Mouse (Mus musculus) heart, postnatal 4 days (tissue): ENCODE measurements around the gene Ralgps1. TPM values are rescaled to one million over a fixed set of nuclear protein-coding genes. Genes with fewer than 3 reads are reported as not detected.

Experiments used
- DNase-seq: peaks from one replicate; pipeline ENCODE4 v3.0.0; 2021
- total RNA-seq, 2 experiments: library from RNA; stranded (reverse); gene quantifications; 2 replicates each; pipeline ENCODE4 v1.2.3; 2021

Ralgps1 gene
- total RNA-seq, 2 experiments from 2014 or later = 8.7 to 8.8 TPM

GRCm38 (mm10) chr2:33274719-33275490 is 96.4 kb downstream of the Ralgps1 start:
- no peak for DNase-seq

- peak; percentile 52 for DNase-seq
These were observed 98.4 kb downstream of the Ralgps1 start for GRCm38 (mm10) chr2:33272665-33273439.

GRCm38 (mm10) chr2:33271511-33271910 is 99.8 kb downstream of the Ralgps1 start:
- DNase-seq = no peak

- no peak for DNase-seq
These were observed 100.7 kb downstream of the Ralgps1 start for GRCm38 (mm10) chr2:33270569-33270968.

GRCm38 (mm10) chr2:33269132-33269493 is 102.2 kb downstream of the Ralgps1 start:
- DNase-seq = no peak

GRCm38 (mm10) chr2:33268384-33269131 is 102.7 kb downstream of the Ralgps1 start:
- DNase-seq = no peak

GRCm38 (mm10) chr2:33267075-33267474 is 104.2 kb downstream of the Ralgps1 start:
- DNase-seq = no peak

GRCm38 (mm10) chr2:33265793-33266192 is 105.5 kb downstream of the Ralgps1 start:
- DNase-seq = no peak

- no peak for DNase-seq
These were observed 109.8 kb downstream of the Ralgps1 start for GRCm38 (mm10) chr2:33261475-33261874.

- peak; percentile 50 for DNase-seq
These were observed 110.5 kb downstream of the Ralgps1 start for GRCm38 (mm10) chr2:33260772-33261171.

GRCm38 (mm10) chr2:33256769-33257537 is 114.3 kb downstream of the Ralgps1 start:
- DNase-seq = no peak

GRCm38 (mm10) chr2:33254318-33254985 is 116.8 kb downstream of the Ralgps1 start:
- no peak for DNase-seq

- peak; percentile 72 for DNase-seq
These were observed 117.6 kb downstream of the Ralgps1 start for GRCm38 (mm10) chr2:33253572-33254190.

GRCm38 (mm10) chr2:33252751-33253150 is 118.5 kb downstream of the Ralgps1 start:
- DNase-seq = no peak

GRCm38 (mm10) chr2:33249922-33250633 is 121.2 kb downstream of the Ralgps1 start:
- DNase-seq = no peak

- no peak for DNase-seq
These were observed 122.7 kb downstream of the Ralgps1 start for GRCm38 (mm10) chr2:33248549-33248948.

GRCm38 (mm10) chr2:33246841-33247240 is 124.4 kb downstream of the Ralgps1 start:
- DNase-seq = no peak

GRCm38 (mm10) chr2:33245350-33245749 is 125.9 kb downstream of the Ralgps1 start:
- DNase-seq = no peak

- DNase-seq = no peak
These were observed 126.4 kb downstream of the Ralgps1 start for GRCm38 (mm10) chr2:33244880-33245279.

- no peak for DNase-seq
These were observed 133.7 kb downstream of the Ralgps1 start for GRCm38 (mm10) chr2:33237581-33237980.
